Mouse (Mus musculus) erythroblast, embryonic 14.5 days (primary cell): ENCODE measurements around the gene Lrrc32. TPM values are rescaled to one million over a fixed set of nuclear protein-coding genes. Genes with fewer than 3 reads are reported as not detected.

Experiments used
- H3K27me3 ChIP-seq: 2 replicates; pipeline ENCODE4 v1.6.1; 2012; ENCODE audit warnings: inconsistent platforms; ENCODE audit not compliant: control insufficient read depth
- H3K36me3 ChIP-seq: 2 replicates; pipeline ENCODE4 v1.6.1; 2012; ENCODE audit warnings: mild to moderate bottlenecking, inconsistent platforms; ENCODE audit not compliant: control insufficient read depth
- H3K4me1 ChIP-seq: 2 replicates; pipeline ENCODE4 v1.6.1; 2012; ENCODE audit warnings: inconsistent platforms; ENCODE audit not compliant: control insufficient read depth
- H3K4me3 ChIP-seq: replicated peaks from 2 replicates; pipeline ENCODE3; 2012; ENCODE audit warnings: moderate library complexity, mild to moderate bottlenecking, inconsistent platforms
- H3K9me3 ChIP-seq: 2 replicates; pipeline ENCODE4 v1.6.1; 2012; ENCODE audit warnings: low read length, inconsistent platforms, mixed read lengths; ENCODE audit not compliant: control insufficient read depth
- GATA1 ChIP-seq: IDR thresholded peaks from 2 replicates; pipeline ENCODE4 v1.6.1; 2012; ENCODE audit warnings: low read length, inconsistent platforms, mixed read lengths
- TAL1 ChIP-seq: IDR thresholded peaks from 3 replicates; pipeline ENCODE4 v1.6.1; 2012; ENCODE audit warnings: low read length, inconsistent platforms, mixed read lengths
- polyA plus RNA-seq: library from polyadenylated mRNA; stranded (reverse); fragments of >175 nt; gene quantifications from 2 replicates; pipeline ENCODE4 v1.2.3, GENCODE M21; 2012

Gene Lrrc32
- polyA plus RNA-seq, 1 experiment, result 0.19 TPM

DNA sequence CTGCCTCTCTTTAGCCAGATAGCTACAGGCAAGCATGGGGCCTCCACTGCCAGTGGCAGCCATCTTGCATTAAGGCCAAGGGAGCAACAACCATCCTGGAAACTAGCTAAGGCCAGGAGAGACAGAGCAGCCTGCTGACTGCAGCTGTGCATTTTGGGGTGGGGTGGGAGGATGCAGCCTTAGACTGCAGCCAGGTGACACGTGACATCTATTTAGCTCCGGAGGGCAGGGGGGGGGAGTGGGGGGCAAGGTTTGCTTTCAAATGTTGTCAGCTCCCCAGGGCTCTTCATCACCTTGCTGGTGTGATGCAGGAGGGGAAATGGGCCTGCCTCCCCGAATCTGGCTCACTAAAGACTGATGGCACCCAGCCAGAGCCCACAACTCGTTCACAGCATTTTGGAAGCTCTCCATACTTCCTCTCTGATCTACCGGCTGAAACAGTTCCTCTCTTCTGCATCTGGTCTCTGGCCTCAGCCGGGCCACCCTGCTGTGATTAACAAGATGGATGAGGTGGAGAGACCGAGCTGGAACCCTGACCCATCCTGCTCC lies 34.8 kb downstream of the Lrrc32 start:
- no peak overlapping the region for H3K4me3 ChIP-seq
- no peak for TF ChIP-seq GATA1
- H3K4me1 ChIP-seq, result no peaks in the 10 kb centered on the region
- no peaks in the 10 kb centered on the region for H3K9me3 ChIP-seq
- H3K27me3 ChIP-seq, result no peaks in the 10 kb centered on the region
- no peaks in the 10 kb centered on the region for H3K36me3 ChIP-seq

DNA sequence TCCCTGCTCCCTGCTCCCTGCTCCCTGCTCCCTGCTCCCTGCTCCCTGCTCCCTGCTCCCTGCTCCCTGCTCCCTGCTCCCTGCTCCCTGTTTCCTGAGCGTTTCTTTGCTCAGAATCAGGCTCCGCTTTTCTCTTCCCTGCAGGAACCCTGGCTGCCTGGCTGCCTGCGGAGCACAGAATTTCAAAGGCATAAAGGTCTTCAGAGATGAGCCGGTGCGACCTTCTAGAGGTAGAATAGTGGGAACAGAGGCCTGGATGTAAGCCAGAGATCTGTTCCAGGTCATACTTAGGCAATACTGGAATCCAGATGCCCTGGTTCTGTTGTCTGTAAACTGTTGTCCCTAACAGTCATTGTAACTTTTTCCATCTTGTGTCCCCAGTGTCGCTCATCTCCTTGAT lies 35.3 kb downstream of the Lrrc32 start:
- no peak for TF ChIP-seq TAL1
- TF ChIP-seq GATA1, result no peak
- Histone ChIP-seq H3K4me3 (no peak overlapping the region), H3K4me1 (no peaks in the 10 kb centered on the region), H3K27me3 (no peaks in the 10 kb centered on the region), H3K9me3 (no peaks in the 10 kb centered on the region), H3K36me3 (no peaks in the 10 kb centered on the region)

DNA sequence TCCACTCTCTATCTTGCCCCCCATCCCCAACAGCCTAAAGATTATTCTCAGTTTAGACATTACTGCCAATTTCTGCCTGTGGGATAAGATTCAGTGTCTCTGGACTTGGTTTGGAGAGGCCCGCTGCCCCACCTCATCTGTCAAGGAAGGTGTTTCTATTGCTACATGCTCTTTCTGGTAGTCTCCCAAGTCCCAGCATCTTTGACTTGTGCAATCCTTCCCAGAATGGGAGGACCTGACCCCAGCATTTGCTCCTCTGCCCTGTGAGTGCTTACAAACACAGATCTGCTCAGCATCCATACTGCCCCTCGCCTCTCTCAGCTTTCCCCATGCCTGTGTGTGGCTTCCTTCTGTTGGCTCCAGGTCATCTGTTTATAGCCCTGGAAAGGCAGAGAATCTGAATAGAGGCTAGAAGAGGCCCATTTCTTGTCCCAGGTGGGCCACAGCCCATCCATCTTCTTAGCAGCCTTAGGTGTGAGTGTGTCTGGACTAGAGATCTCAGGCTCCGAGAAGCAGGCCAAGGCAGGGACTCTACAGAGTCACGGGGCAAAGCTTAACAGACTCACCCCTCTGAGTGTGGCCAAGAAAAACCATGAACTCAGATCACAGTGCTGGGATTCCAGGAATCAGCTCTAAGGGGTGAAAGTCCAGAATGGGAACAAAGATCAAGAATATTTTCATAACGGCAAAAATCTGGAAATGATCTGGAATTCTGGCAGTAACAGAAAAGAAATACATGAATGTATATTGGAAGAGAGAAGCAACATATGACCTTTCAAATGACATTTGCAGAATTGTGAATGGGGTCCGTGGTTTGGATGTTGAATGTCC lies 36.0 kb downstream of the Lrrc32 start:
- Histone ChIP-seq H3K4me3 (no peak overlapping the region), H3K4me1 (no peaks in the 10 kb centered on the region), H3K9me3 (no peaks in the 10 kb centered on the region), H3K27me3 (no peaks in the 10 kb centered on the region), H3K36me3 (no peaks in the 10 kb centered on the region)
- TF ChIP-seq GATA1, result no peak
- no peak for TF ChIP-seq TAL1

DNA sequence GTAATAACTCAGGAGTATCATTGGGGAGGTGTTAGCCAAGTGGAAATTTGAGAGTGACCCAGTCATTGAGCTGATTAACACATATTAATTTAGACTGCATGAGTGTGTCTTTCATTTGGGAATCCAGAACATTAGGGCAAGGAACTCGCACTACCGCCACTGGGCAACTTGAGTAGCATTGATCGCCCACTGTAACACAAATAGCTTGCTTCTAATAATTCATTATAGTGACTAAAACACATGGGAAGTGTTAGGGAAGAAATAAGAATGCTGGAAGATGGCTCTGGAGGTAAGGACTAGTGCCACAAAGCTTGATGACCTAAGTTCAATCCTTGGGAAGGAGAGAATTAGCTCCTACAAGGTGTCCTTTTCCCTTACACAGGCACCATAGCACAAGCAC lies 38.0 kb downstream of the Lrrc32 start:
- TF ChIP-seq GATA1 (no peak), TAL1 (no peak)
- no peaks in the 10 kb centered on the region for H3K36me3 ChIP-seq
- H3K4me1 ChIP-seq, result no peaks in the 10 kb centered on the region

DNA sequence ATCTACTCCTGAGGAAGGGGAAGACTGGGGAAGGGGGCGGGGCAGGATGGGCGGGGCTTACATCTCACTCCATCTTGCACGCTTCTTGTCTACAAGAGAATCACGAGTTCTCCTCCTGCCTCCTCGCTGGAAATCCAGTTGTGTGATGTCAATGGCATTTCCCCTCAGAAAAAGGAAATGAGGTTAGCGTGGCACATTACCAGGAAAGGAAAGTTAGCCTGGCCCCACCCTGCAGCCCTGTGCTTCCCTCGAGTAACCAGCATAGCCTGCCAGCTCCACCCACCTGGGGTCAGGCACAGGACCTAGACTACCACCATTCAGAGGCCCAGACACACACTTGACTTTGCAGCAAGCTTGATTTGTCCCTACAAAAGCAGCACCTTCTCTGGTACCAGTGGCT lies 42.5 kb downstream of the Lrrc32 start:
- Histone ChIP-seq H3K36me3 (no peaks in the 10 kb centered on the region), H3K9me3 (no peaks in the 10 kb centered on the region), H3K27me3 (no peaks in the 10 kb centered on the region), H3K4me3 (no peak overlapping the region), H3K4me1 (no peaks in the 10 kb centered on the region)
- no peak for TF ChIP-seq GATA1
- no peak for TF ChIP-seq TAL1

More for the DNA sequence above, 38.0 kb downstream of the Lrrc32 start:
- Histone ChIP-seq H3K9me3 (no peaks in the 10 kb centered on the region), H3K4me3 (no peak overlapping the region), H3K27me3 (no peaks in the 10 kb centered on the region)

DNA sequence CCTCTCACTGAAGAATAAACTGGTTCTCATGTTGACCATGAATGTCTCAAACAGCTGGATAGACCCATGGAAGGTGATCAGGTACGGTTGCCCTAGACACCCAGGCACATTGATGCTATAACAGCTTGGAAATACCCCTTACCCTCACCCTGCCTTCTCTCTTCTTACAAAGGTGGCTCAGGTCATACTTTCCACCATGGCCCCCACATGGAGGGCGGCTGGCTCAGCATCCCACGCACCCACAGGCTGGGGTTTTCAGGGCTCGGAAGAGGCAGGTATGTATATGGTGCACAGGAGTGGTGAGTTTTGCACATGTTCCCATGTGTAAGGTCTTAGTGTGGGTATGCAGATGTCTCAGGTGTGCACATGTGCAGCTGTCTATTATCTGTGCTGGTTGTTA lies 43.9 kb downstream of the Lrrc32 start:
- Histone ChIP-seq H3K27me3 (no peaks in the 10 kb centered on the region), H3K9me3 (no peaks in the 10 kb centered on the region), H3K4me1 (no peaks in the 10 kb centered on the region), H3K4me3 (no peak overlapping the region), H3K36me3 (no peaks in the 10 kb centered on the region)
- no peak for TF ChIP-seq GATA1
- TF ChIP-seq TAL1, result no peak

DNA sequence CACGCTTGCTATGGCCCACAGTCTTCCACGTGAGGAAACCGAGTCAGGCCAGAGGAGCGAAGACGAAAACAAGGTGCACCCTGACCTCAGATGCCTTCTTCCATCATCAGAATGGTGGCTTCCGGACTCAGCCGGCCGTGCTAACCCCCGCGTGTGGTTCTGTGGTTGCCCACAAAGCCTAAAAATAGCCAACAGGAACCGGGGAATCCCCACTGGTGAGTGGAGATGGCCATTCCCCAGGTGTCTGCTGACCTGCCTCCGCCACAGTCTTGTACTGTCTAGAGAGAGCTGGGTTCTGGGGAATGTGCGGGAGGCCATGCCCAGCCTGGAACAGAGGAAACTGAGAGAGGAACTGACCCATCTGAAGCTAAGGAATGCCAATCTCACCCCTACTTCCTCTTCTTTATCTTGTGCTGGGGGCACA lies 45.4 kb downstream of the Lrrc32 start:
- H3K4me3 ChIP-seq, result no peak overlapping the region
- H3K9me3 ChIP-seq, result no peaks in the 10 kb centered on the region
- no peaks in the 10 kb centered on the region for H3K36me3 ChIP-seq
- no peaks in the 10 kb centered on the region for H3K27me3 ChIP-seq
- TF ChIP-seq TAL1, result no peak
- no peak for TF ChIP-seq GATA1
- no peaks in the 10 kb centered on the region for H3K4me1 ChIP-seq

DNA sequence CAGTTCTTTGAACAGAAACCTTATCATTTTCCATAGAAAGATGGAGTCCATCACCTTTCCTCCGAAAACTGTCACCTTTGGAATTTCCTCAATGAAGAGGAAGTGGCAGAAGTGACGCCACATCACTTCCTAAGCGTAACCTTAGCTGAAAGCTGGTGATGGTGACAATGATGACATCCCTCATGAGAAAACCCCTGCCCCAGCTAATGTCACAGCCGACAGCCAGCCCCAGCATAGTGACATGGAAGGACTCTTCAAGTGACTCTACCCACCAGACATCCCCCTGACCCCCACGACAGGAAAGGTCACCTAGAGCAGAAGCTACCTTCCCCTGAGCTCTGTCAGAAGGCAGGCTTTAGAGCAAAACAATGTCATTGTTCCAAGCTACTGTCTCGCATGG lies 46.1 kb downstream of the Lrrc32 start:
- no peak overlapping the region for H3K4me3 ChIP-seq
- H3K36me3 ChIP-seq, result no peaks in the 10 kb centered on the region
- H3K9me3 ChIP-seq, result no peaks in the 10 kb centered on the region
- H3K4me1 ChIP-seq, result no peaks in the 10 kb centered on the region
- TF ChIP-seq TAL1 (no peak), GATA1 (no peak)
- no peaks in the 10 kb centered on the region for H3K27me3 ChIP-seq

DNA sequence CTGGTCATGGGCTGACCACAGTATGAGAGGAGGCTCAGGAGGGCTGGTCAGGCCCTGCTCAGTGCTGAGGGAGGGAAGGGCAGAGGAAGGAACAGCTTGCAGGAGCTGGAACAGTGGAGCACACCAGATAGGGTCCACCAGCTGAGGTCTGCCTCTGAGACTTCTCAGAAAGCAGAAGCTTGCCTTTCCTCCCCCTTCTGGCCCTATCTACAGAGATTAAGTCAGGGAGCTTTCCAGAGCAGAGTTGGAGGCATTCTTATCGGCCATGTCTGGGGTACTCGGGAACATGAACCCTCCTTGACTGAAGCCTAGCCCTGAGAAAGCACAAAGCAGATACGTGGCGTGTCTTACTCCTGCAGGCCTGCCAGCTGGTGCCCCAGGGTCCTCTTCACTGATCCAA lies 46.8 kb downstream of the Lrrc32 start:
- TF ChIP-seq TAL1 (no peak), GATA1 (no peak)
- Histone ChIP-seq H3K9me3 (no peaks in the 10 kb centered on the region), H3K36me3 (no peaks in the 10 kb centered on the region), H3K4me3 (no peak overlapping the region), H3K4me1 (no peaks in the 10 kb centered on the region), H3K27me3 (no peaks in the 10 kb centered on the region)
